In the genomic region with DNA sequence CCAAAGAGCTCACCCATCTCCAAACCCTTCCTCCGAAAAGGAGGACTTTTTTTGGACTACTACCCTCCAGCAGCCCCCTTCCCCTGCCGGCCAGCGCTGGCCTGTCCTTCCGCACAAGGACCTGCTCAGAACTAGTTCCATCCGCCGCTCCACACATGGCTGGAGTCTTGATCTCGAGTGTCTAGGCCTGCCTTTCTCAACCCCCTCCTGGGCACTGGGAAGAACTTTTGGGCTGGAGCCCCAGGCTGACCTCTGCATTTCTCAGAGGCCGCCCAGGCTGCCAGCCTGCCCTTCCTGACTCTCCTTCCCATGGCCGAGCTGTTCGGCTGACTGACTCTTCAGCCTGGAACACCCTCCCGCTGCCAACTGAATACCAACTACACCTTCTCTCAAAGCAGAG, we compare ENCODE assay signal across 7 mouse cellular contexts. TPM values are rescaled to one million over a fixed set of nuclear protein-coding genes. Genes with fewer than 3 reads are reported as not detected.
DNase-seq lines count a peak whose midpoint lies in the region; ATAC-seq and TF ChIP-seq lines count a peak whose summit lies in the region.

No protein-coding gene starts in this region.

- peaks cover 9% of the 10 kb centered on the region for H3K4me1 ChIP-seq in lung, embryonic 15.5 days
- peaks cover 16% of the 10 kb centered on the region for H3K4me1 ChIP-seq in forebrain, embryonic 12.5 days
- H3K4me1 ChIP-seq in olfactory bulb, adult 2 months (ENCODE audit: control insufficient read depth, insufficient read depth, low read length), result peaks cover 16% of the 10 kb centered on the region

- no peak overlapping the region for H3K27ac ChIP-seq in lung, embryonic 15.5 days
- no peak overlapping the region for H3K27ac ChIP-seq in forebrain, embryonic 12.5 days
- no peak overlapping the region for H3K27ac ChIP-seq in olfactory bulb, adult 2 months (ENCODE audit: insufficient read depth, low read depth, low read length)

- H3K27me3 ChIP-seq in lung, embryonic 15.5 days, result peaks cover 98% of the 10 kb centered on the region
- H3K27me3 ChIP-seq in forebrain, embryonic 12.5 days, result peaks cover 97% of the 10 kb centered on the region

- peak overlapping the region; percentile 31 for H3K4me3 ChIP-seq in lung, embryonic 15.5 days
- peak overlapping the region; percentile 28 for H3K4me3 ChIP-seq in forebrain, embryonic 12.5 days (replicated peaks)
- peak overlapping the region; percentile 28; the same call in 1 of the 2 replicates for H3K4me3 ChIP-seq in olfactory bulb, adult 2 months (ENCODE audit: insufficient read depth, low read depth, low read length)

- no peaks in the 10 kb centered on the region for H3K9me3 ChIP-seq in lung, embryonic 15.5 days
- no peaks in the 10 kb centered on the region for H3K9me3 ChIP-seq in forebrain, embryonic 12.5 days

- no peak for TF ChIP-seq CTCF in olfactory bulb, adult 2 months (IDR thresholded peaks at IDR 0.05; ENCODE audit: insufficient read depth, low read depth, low read length)

- peak overlapping the region; percentile 59 for H3K4me2 ChIP-seq in lung, embryonic 15.5 days
- peak overlapping the region; percentile 41 for H3K4me2 ChIP-seq in forebrain, embryonic 12.5 days

- no peak for ATAC-seq in lung, embryonic 15.5 days (ENCODE audit: borderline replicate concordance, extremely low read depth, low FRiP score, low TSS enrichment)
- ATAC-seq in forebrain, embryonic 12.5 days (ENCODE audit: low FRiP score), result 0 out of 2 replicates have a peak, but pooled peaks have one; percentile 6

- H3K9ac ChIP-seq in lung, embryonic 15.5 days, result 0 out of 2 replicates have a peak overlapping the region, but pooled peaks have one; percentile 8
- no peak overlapping the region for H3K9ac ChIP-seq in forebrain, embryonic 12.5 days

- no peak for DNase-seq in lung, postnatal 36 days
- DNase-seq in kidney, postnatal 25 days, result peak; percentile 32 to 69
- DNase-seq in layer of hippocampus, adult 8-10 months (ENCODE audit: low spot score in 2 of 2), result no peak
- no peak for DNase-seq in right cerebral cortex, adult 18-20 months

- no peaks in the 10 kb centered on the region for H3K36me3 ChIP-seq in lung, embryonic 15.5 days
- H3K36me3 ChIP-seq in forebrain, embryonic 12.5 days (replicated peaks), result no peaks in the 10 kb centered on the region

- no peak for TF ChIP-seq POLR2A in olfactory bulb, adult 2 months (IDR thresholded peaks at IDR 0.05; ENCODE audit: insufficient read depth, low read depth, low read length)

- 9% methylated on average over 11 of the region's 11 CpGs for WGBS in lung, embryonic 15.5 days
- 16% methylated on average over 11 of the region's 11 CpGs for WGBS in forebrain, embryonic 12.5 days
- WGBS in olfactory bulb, adult 2 months, result 14% methylated on average over 11 of the region's 11 CpGs

RNA-seq across cellular contexts. Expression of gene Pth2, which starts 1.8 kb away (rescaled TPM):
- polyA plus RNA-seq in lung, embryonic 15.5 days (2015; fragmentation: Nextera tagmentation; extraction: Ambion mirVana), result not detected in 2 replicates
- polyA plus RNA-seq in forebrain, embryonic 12.5 days (2016; fragmentation: Nextera tagmentation; extraction: Ambion mirVana), result 0.45 and 1.5 TPM in 2 replicates
- polyA plus RNA-seq in olfactory bulb, adult 2 months (2012; ENCODE audit: insufficient read depth, insufficient read length, low replicate concordance, missing spikeins), result not detected in 2 replicates
- not detected for total RNA-seq in layer of hippocampus, adult 8-10 months (2022)

RNA-seq across cellular contexts. Expression of gene Gfy, which starts 3.2 kb away (rescaled TPM):
- not detected in 2 replicates for polyA plus RNA-seq in lung, embryonic 15.5 days (2015; fragmentation: Nextera tagmentation; extraction: Ambion mirVana)
- polyA plus RNA-seq in forebrain, embryonic 12.5 days (2016; fragmentation: Nextera tagmentation; extraction: Ambion mirVana), result 0.52 and 1.4 TPM in 2 replicates
- polyA plus RNA-seq in olfactory bulb, adult 2 months (2012; ENCODE audit: insufficient read depth, insufficient read length, low replicate concordance, missing spikeins), result not detected in 2 replicates
- total RNA-seq in layer of hippocampus, adult 8-10 months (2022), result under 1 TPM in 2 of 4 experiments, not detected in 2; 0.20 to 0.51 TPM

RNA-seq across cellular contexts. Expression of gene Slc17a7, which starts 18.9 kb away (rescaled TPM):
- polyA plus RNA-seq in lung, embryonic 15.5 days (2015; fragmentation: Nextera tagmentation; extraction: Ambion mirVana), result 0.33 and 0.55 TPM in 2 replicates
- 6.3 and 7.9 TPM in 2 replicates for polyA plus RNA-seq in forebrain, embryonic 12.5 days (2016; fragmentation: Nextera tagmentation; extraction: Ambion mirVana)
- not detected in 2 replicates for polyA plus RNA-seq in olfactory bulb, adult 2 months (2012; ENCODE audit: insufficient read depth, insufficient read length, low replicate concordance, missing spikeins)
- 1,000 to 10,000 TPM; 1,166 to 1,245 (median 1,206) TPM for total RNA-seq in layer of hippocampus, adult 8-10 months (2022)

RNA-seq across cellular contexts. Expression of gene Ccdc155, which starts 22.1 kb away (rescaled TPM):
- polyA plus RNA-seq in lung, embryonic 15.5 days (2015; fragmentation: Nextera tagmentation; extraction: Ambion mirVana), result 0.75 and 1.1 TPM in 2 replicates
- polyA plus RNA-seq in forebrain, embryonic 12.5 days (2016; fragmentation: Nextera tagmentation; extraction: Ambion mirVana), result 1.2 TPM in 2 replicates
- not detected in 2 replicates for polyA plus RNA-seq in olfactory bulb, adult 2 months (2012; ENCODE audit: insufficient read depth, insufficient read length, low replicate concordance, missing spikeins)
- 1 to 10 TPM; 2.5 to 4.8 (median 3.6) TPM for total RNA-seq in layer of hippocampus, adult 8-10 months (2022)

RNA-seq across cellular contexts. Expression of gene Aldh16a1, which starts 28.2 kb away (rescaled TPM):
- 54.8 and 56.8 TPM in 2 replicates for polyA plus RNA-seq in lung, embryonic 15.5 days (2015; fragmentation: Nextera tagmentation; extraction: Ambion mirVana)
- polyA plus RNA-seq in forebrain, embryonic 12.5 days (2016; fragmentation: Nextera tagmentation; extraction: Ambion mirVana), result 41.9 and 42.9 TPM in 2 replicates
- polyA plus RNA-seq in olfactory bulb, adult 2 months (2012; ENCODE audit: insufficient read depth, insufficient read length, low replicate concordance, missing spikeins), result not detected in 2 replicates
- total RNA-seq in layer of hippocampus, adult 8-10 months (2022), result 10 to 100 TPM; 16.9 to 18.6 (median 17.6) TPM

Comparison
In these comparisons a context has a peak if more than half of its experiments do, and no peak if none do; other contexts are left out.
1. DNase-seq: peak in kidney, postnatal 25 days (2 of 2); none in lung, postnatal 36 days (single experiment), layer of hippocampus, adult 8-10 months (0 of 2) and right cerebral cortex, adult 18-20 months (single experiment).
2. Peak in every context shown above with its lines, with median percentiles within 50 percentile points of each other: H3K4me3 ChIP-seq.